Comparison of ENCODE assay signal across 13 mouse cellular contexts in the genomic region with DNA sequence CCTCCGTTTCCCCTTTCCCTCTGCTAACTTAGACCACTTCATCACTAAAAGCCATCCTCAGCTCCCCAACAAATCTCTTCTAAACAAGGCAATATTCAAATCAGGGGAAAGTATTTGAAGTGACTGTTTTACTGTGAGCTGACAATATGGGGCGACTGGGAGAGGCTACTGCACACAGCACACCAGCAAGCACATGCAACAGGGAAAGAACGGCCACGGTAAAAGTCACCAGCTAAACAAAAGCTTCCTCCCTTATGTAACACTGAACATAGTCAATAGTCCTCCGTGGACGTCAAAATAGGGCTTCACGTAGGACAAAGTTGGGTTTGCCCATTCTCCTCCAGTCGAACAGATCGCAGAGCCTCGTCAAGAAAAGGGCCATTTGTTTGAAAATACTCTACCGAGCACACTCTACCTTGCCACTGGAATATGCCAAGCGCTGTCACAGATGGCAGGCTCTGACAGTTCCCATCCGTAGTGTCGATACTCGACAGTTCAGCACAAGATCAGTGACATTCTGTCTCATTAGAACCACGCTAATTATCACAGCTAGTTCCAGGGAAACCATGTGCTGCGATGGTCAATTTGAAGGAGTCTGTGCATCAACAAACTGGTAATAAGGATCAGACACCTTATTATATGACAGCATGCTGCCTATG.
A peak's percentile ranks its signal among the peaks of the same experiment; 100 is the strongest.
DNase-seq lines count a peak whose midpoint lies in the region; ATAC-seq and TF ChIP-seq lines count a peak whose summit lies in the region.
"Had no signal": no experiment of that assay in that cellular context is flagged by ENCODE, and none has a peak within 500 bp of the region (broad histone marks: within the 10 kb centered on the region; RNA-seq: fewer than 3 reads in every experiment).

No protein-coding gene starts in this region.

- TF ChIP-seq CTCF in liver, postnatal 0 days (IDR thresholded peaks at IDR 0.05; ENCODE audit: low read depth), result no peak

- H3K27me3 ChIP-seq in embryonic facial prominence, embryonic 15.5 days, result no peaks in the 10 kb centered on the region
- H3K27me3 ChIP-seq in hindbrain, embryonic 13.5 days, result no peaks in the 10 kb centered on the region
- no peaks in the 10 kb centered on the region for H3K27me3 ChIP-seq in midbrain, embryonic 15.5 days (replicated peaks)
- H3K27me3 ChIP-seq in liver, postnatal 0 days (ENCODE audit: insufficient read depth, low read length), result no peaks in the 10 kb centered on the region
- H3K27me3 ChIP-seq: kidney, embryonic 15.5 days had no signal

- no peaks in the 10 kb centered on the region for H3K9me3 ChIP-seq in embryonic facial prominence, embryonic 15.5 days (replicated peaks)
- no peaks in the 10 kb centered on the region for H3K9me3 ChIP-seq in hindbrain, embryonic 13.5 days
- H3K9me3 ChIP-seq in midbrain, embryonic 15.5 days, result no peaks in the 10 kb centered on the region
- no peaks in the 10 kb centered on the region for H3K9me3 ChIP-seq in liver, postnatal 0 days (ENCODE audit: low read length)
- H3K9me3 ChIP-seq: kidney, embryonic 15.5 days had no signal

- 64% methylated on average over 17 of the region's 17 CpGs for WGBS in embryonic facial prominence, embryonic 15.5 days
- WGBS in hindbrain, embryonic 13.5 days, result 63% methylated on average over 17 of the region's 17 CpGs
- WGBS in midbrain, embryonic 15.5 days, result 54% methylated on average over 17 of the region's 17 CpGs
- WGBS in liver, postnatal 0 days (ENCODE audit: insufficient replicate concordance), result 80% methylated on average over 17 of the region's 17 CpGs

- H3K4me1 ChIP-seq in embryonic facial prominence, embryonic 15.5 days, result peaks cover 8% of the 10 kb centered on the region
- H3K4me1 ChIP-seq in hindbrain, embryonic 13.5 days (replicated peaks), result peaks cover 22% of the 10 kb centered on the region
- peaks cover 16% of the 10 kb centered on the region for H3K4me1 ChIP-seq in midbrain, embryonic 15.5 days
- H3K4me1 ChIP-seq in liver, postnatal 0 days (ENCODE audit: insufficient read depth), result no peaks in the 10 kb centered on the region

- no peak overlapping the region for H3K27ac ChIP-seq in embryonic facial prominence, embryonic 15.5 days (replicated peaks)
- H3K27ac ChIP-seq in hindbrain, embryonic 13.5 days, result peak overlapping the region; percentile 77
- peak overlapping the region; percentile 37 for H3K27ac ChIP-seq in midbrain, embryonic 15.5 days
- H3K27ac ChIP-seq in liver, postnatal 0 days (ENCODE audit: low read depth), result no peak overlapping the region
- H3K27ac ChIP-seq: kidney, embryonic 15.5 days; macrophage had no signal

- TF ChIP-seq EP300 in liver, postnatal 0 days (IDR thresholded peaks at IDR 0.05; ENCODE audit: low read depth), result no peak

- no peak overlapping the region for H3K9ac ChIP-seq in embryonic facial prominence, embryonic 15.5 days
- no peak overlapping the region for H3K9ac ChIP-seq in hindbrain, embryonic 13.5 days
- H3K9ac ChIP-seq in midbrain, embryonic 15.5 days, result no peak overlapping the region
- no peak overlapping the region for H3K9ac ChIP-seq in liver, postnatal 0 days (replicated peaks)
- H3K9ac ChIP-seq: kidney, embryonic 15.5 days had no signal

- H3K36me3 ChIP-seq in embryonic facial prominence, embryonic 15.5 days, result no peaks in the 10 kb centered on the region
- H3K36me3 ChIP-seq in hindbrain, embryonic 13.5 days, result peaks cover 10% of the 10 kb centered on the region
- H3K36me3 ChIP-seq in midbrain, embryonic 15.5 days (replicated peaks), result no peaks in the 10 kb centered on the region
- no peaks in the 10 kb centered on the region for H3K36me3 ChIP-seq in liver, postnatal 0 days (replicated peaks; ENCODE audit: insufficient read depth, low read length)

- H3K4me2 ChIP-seq in embryonic facial prominence, embryonic 15.5 days (replicated peaks), result peak overlapping the region; percentile 29; the same call in 1 of the 2 replicates
- peak overlapping the region; percentile 52 for H3K4me2 ChIP-seq in hindbrain, embryonic 13.5 days
- peak overlapping the region; percentile 47 for H3K4me2 ChIP-seq in midbrain, embryonic 15.5 days
- H3K4me2 ChIP-seq in liver, postnatal 0 days (ENCODE audit: low read depth, low read length), result no peak overlapping the region

- peak; percentile 41 to 42 for DNase-seq in layer of hippocampus, postnatal 14 days (ENCODE audit: low spot score in 2 of 2)
- DNase-seq in layer of hippocampus, adult 9-11 months, result no peak
- DNase-seq in B cell, adult 2 months, result no peak
- no peak for DNase-seq in frontal cortex, postnatal 25 days (ENCODE audit: low spot score in 2 of 2)
- no peak for DNase-seq in liver, postnatal 0 days
- DNase-seq: gastrocnemius, postnatal 25 days; heart, postnatal 10 days; thymus, postnatal 25 days had no signal

- no peak overlapping the region for H3K4me3 ChIP-seq in embryonic facial prominence, embryonic 15.5 days (replicated peaks)
- H3K4me3 ChIP-seq in hindbrain, embryonic 13.5 days, result no peak overlapping the region
- peak overlapping the region; percentile 28 for H3K4me3 ChIP-seq in midbrain, embryonic 15.5 days
- no peak overlapping the region for H3K4me3 ChIP-seq in liver, postnatal 0 days (ENCODE audit: low read depth, low read length)
- H3K4me3 ChIP-seq: kidney, embryonic 15.5 days had no signal

- ATAC-seq in embryonic facial prominence, embryonic 15.5 days (ENCODE audit: insufficient number of reproducible peaks, low FRiP score, low TSS enrichment, low read depth), result no peak
- peak; percentile 49 for ATAC-seq in hindbrain, embryonic 13.5 days (ENCODE audit: low FRiP score)
- ATAC-seq in midbrain, embryonic 15.5 days (replicated peaks), result peak; percentile 75
- ATAC-seq in liver, postnatal 0 days, result no peak

Comparison
In these comparisons a context has a peak if more than half of its experiments do, and no peak if none do; other contexts are left out.
1. DNase-seq: peak in layer of hippocampus, postnatal 14 days (2 of 2); none in layer of hippocampus, adult 9-11 months (single experiment), B cell, adult 2 months (0 of 2), frontal cortex, postnatal 25 days (0 of 2) and liver, postnatal 0 days (single experiment).
2. ATAC-seq: peak in hindbrain, embryonic 13.5 days (single experiment) and midbrain, embryonic 15.5 days (single experiment); none in embryonic facial prominence, embryonic 15.5 days (single experiment) and liver, postnatal 0 days (single experiment).
3. H3K27ac ChIP-seq: peak in hindbrain, embryonic 13.5 days (single experiment) and midbrain, embryonic 15.5 days (single experiment); none in embryonic facial prominence, embryonic 15.5 days (single experiment) and liver, postnatal 0 days (single experiment).